Mouse (Mus musculus) cerebellum, postnatal 25 days (tissue): ENCODE measurements around the gene Ccl26.

ENCODE experiments used
- DNase-seq, 2 experiments: peaks; one replicate each; pipeline ENCODE4 v3.0.0; 2021; ENCODE audit warnings: mixed read lengths in 2 of 2

Ccl26 gene

GRCm38 (mm10) chr5:135537326-135537725, 26.0 kb downstream of the Ccl26 start:
- DNase-seq = no peak

- no peak for DNase-seq
Measured at GRCm38 (mm10) chr5:135535867-135536266, 27.5 kb downstream of the Ccl26 start.

- DNase-seq = peak; percentile 33 to 50
Measured at GRCm38 (mm10) chr5:135533431-135533830, 29.9 kb downstream of the Ccl26 start.

- DNase-seq = peak; percentile 62 to 80
Measured at GRCm38 (mm10) chr5:135531306-135531845, 32.0 kb downstream of the Ccl26 start.

- no peak for DNase-seq
Measured at GRCm38 (mm10) chr5:135529964-135530363, 33.4 kb downstream of the Ccl26 start.

- no peak for DNase-seq
Measured at GRCm38 (mm10) chr5:135529310-135529709, 34.1 kb downstream of the Ccl26 start.

GRCm38 (mm10) chr5:135527986-135528385, 35.4 kb downstream of the Ccl26 start:
- DNase-seq = no peak

GRCm38 (mm10) chr5:135524660-135525560, 38.5 kb downstream of the Ccl26 start:
- peak; percentile 40 to 51 for DNase-seq

- DNase-seq = no peak
Measured at GRCm38 (mm10) chr5:135524087-135524486, 39.3 kb downstream of the Ccl26 start.

GRCm38 (mm10) chr5:135522111-135522722, 41.2 kb downstream of the Ccl26 start:
- no peak for DNase-seq

GRCm38 (mm10) chr5:135517348-135517883, 46.0 kb downstream of the Ccl26 start:
- DNase-seq = peak in 1 of 2 experiments; percentile 37

GRCm38 (mm10) chr5:135513131-135513530, 50.2 kb downstream of the Ccl26 start:
- DNase-seq = no peak

GRCm38 (mm10) chr5:135511105-135511504, 52.3 kb downstream of the Ccl26 start:
- no peak for DNase-seq
